Mouse (Mus musculus) frontal cortex, postnatal 10 days (tissue): ENCODE measurements around the gene Scn9a.

ENCODE experiments used
- DNase-seq, 2 experiments: peaks; one replicate each; pipeline ENCODE4 v3.0.0; 2022; ENCODE audit warnings: low spot score in 2 of 2, mixed read lengths in 1 of 2

Scn9a gene

GRCm38 (mm10) chr2:66463916-66464315 lies 170.8 kb downstream of the Scn9a start:
- no peak for DNase-seq

GRCm38 (mm10) chr2:66462458-66462857 lies 172.3 kb downstream of the Scn9a start:
- no peak for DNase-seq

GRCm38 (mm10) chr2:66440711-66441110 lies 194.1 kb downstream of the Scn9a start, which contains the start of gene Scn1a:
TSS of gene Scn1a (minus strand) at chr2:66440840.
- DNase-seq, result no peak

- DNase-seq, result peak in 1 of 2 experiments; percentile 9
Measured at GRCm38 (mm10) chr2:66439764-66440471, 194.8 kb downstream of the Scn9a start.

- DNase-seq, result no peak
Measured at GRCm38 (mm10) chr2:66436286-66436685, 198.5 kb downstream of the Scn9a start.
